Mouse (Mus musculus) myocyte (in vitro differentiated cells): ENCODE results near the gene Elovl6.

Experiments used
- CEBPB ChIP-seq: IDR thresholded peaks from 2 replicates; pipeline ENCODE4 v1.6.1; 2011; ENCODE audit warnings: mild to moderate bottlenecking, moderate library complexity; ENCODE audit not compliant: poor library complexity, insufficient read depth, severe bottlenecking
- MAX ChIP-seq: IDR thresholded peaks from one replicate; pipeline ENCODE4 v1.6.1; 2011; ENCODE audit warnings: low read depth, mild to moderate bottlenecking, control low read depth
- MYOG ChIP-seq, 3 experiments: IDR thresholded peaks; one replicate each; pipeline ENCODE4 v1.6.1; 2011; ENCODE audit warnings: control low read depth in 2 of 3, low read depth in 2 of 3, mild to moderate bottlenecking in 2 of 3; ENCODE audit not compliant: insufficient read length in 2 of 3, control insufficient read depth in 1 of 3, insufficient read depth in 1 of 3
- POLR2A ChIP-seq: IDR thresholded peaks from one replicate; pipeline ENCODE4 v1.6.1; 2011; ENCODE audit warnings: low read depth, mild to moderate bottlenecking, control low read depth, moderate library complexity; ENCODE audit not compliant: insufficient read length
- POLR2AphosphoS2 ChIP-seq: IDR thresholded peaks from one replicate; pipeline ENCODE4 v1.6.1; 2011; ENCODE audit warnings: low read depth, control low read depth; ENCODE audit not compliant: insufficient read length
- TCF12 ChIP-seq: IDR thresholded peaks from one replicate; pipeline ENCODE4 v1.6.1; 2011; ENCODE audit warnings: mild to moderate bottlenecking, control low read depth; ENCODE audit not compliant: poor library complexity, insufficient read depth, severe bottlenecking

DNA sequence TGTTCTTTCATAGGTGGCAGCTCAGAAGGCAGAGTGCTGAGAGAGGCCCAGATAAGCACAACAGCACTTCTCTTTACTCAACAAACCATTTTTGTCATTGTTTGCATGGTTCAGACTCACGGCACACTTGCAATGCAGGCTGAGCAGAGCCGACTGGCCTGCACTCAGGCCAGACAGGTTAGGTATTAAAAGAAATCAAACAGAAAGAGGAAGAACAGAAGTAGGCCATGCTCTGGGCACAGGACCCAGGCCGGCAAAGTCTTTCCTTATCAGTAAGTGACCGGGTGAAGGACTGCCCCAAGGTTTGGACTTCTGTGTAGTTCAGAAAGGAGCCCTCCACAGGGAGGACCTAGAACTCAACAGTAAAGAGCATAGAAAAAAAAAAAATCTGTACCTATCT lies 149.7 kb downstream of the Elovl6 start:
- TF ChIP-seq POLR2A (no peak), MYOG (IDR thresholded peaks at IDR 0.05; ENCODE audit: control insufficient read depth in 1 of 3, insufficient read depth in 1 of 3, insufficient read length in 2 of 3, low read depth in 2 of 3) (no peak), POLR2AphosphoS2 (no peak), MAX (no peak), CEBPB (no peak), TCF12 (no peak)
